Mouse (Mus musculus) brain, embryonic 14.5 days (tissue): ENCODE results near the gene Atp6v1a.

Experiments
- CTCF ChIP-seq: fragments of 200-500 bp; IDR thresholded peaks from 2 replicates; pipeline ENCODE4 v1.5.1; 2012; ENCODE audit warnings: inconsistent platforms, mild to moderate bottlenecking, moderate library complexity, borderline replicate concordance; ENCODE audit not compliant: insufficient read depth, insufficient read length; ENCODE audit errors: extremely low read depth
- POLR2A ChIP-seq: fragments of 200-500 bp; IDR thresholded peaks from 2 replicates; pipeline ENCODE4 v1.6.1; 2012; ENCODE audit warnings: mild to moderate bottlenecking, inconsistent platforms, borderline replicate concordance; ENCODE audit not compliant: poor library complexity, insufficient read depth, insufficient read length, severe bottlenecking; ENCODE audit errors: extremely low read depth

DNA sequence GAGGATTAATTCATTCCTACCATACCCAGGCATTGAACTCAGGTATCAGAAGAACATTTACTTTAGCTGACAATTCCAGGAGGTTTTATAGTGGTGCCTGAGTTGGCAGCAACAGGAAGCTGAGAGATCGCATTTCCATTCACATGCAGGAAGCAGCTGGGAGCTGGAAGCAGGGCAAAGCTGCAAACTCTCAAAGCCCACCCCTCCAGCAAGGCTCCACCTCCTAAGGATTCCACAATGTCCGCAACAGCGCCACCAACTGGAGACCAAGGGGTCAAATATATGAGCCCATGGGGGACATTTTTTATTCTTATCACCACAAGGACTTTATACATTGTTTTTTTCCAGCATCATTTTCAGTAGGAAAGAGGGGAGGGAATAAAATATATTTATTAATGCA, 49.3 kb upstream of the Atp6v1a start:
- TF ChIP-seq CTCF (no peak), POLR2A (no peak)
